Mouse (Mus musculus) lung, postnatal 14 days (tissue): ENCODE results near the gene Krt7.

Experiments used
- DNase-seq: peaks from one replicate; pipeline ENCODE4 v3.0.0; 2021

The Krt7 gene

GRCm38 (mm10) chr15:101453093-101453736 is 42.4 kb downstream of the Krt7 start:
- peak; percentile 85 for DNase-seq

GRCm38 (mm10) chr15:101454774-101455173 is 43.9 kb downstream of the Krt7 start:
- no peak for DNase-seq

GRCm38 (mm10) chr15:101455292-101455691 is 44.4 kb downstream of the Krt7 start:
- DNase-seq, result no peak

- no peak for DNase-seq
Measured at GRCm38 (mm10) chr15:101455891-101456290, 45.0 kb downstream of the Krt7 start.

GRCm38 (mm10) chr15:101458361-101458930 is 47.6 kb downstream of the Krt7 start:
- DNase-seq, result no peak

GRCm38 (mm10) chr15:101459283-101459682 is 48.4 kb downstream of the Krt7 start:
- DNase-seq, result no peak

- DNase-seq, result no peak
Measured at GRCm38 (mm10) chr15:101463651-101464050, 52.8 kb downstream of the Krt7 start, which contains the start of gene Krt81. Krt81 (minus strand) TSS chr15:101463751.

- DNase-seq, result no peak
Measured at GRCm38 (mm10) chr15:101469093-101469492, 58.2 kb downstream of the Krt7 start.

GRCm38 (mm10) chr15:101472952-101473528 is 62.2 kb downstream of the Krt7 start, which contains the start of gene Krt86:
Krt86 (plus strand) TSS chr15:101473478.
- peak; percentile 22 for DNase-seq

- DNase-seq, result peak; percentile 55
Measured at GRCm38 (mm10) chr15:101479007-101479665, 68.3 kb downstream of the Krt7 start.

- DNase-seq, result no peak
Measured at GRCm38 (mm10) chr15:101479666-101480060, 68.8 kb downstream of the Krt7 start.
